Mouse (Mus musculus) embryonic fibroblast, embryonic 13.5 days (primary cell): Measurements from ENCODE around the gene Nipa2.

Experiments
- CTCF ChIP-seq: IDR thresholded peaks from 2 replicates; pipeline ENCODE4 v1.5.1; 2011; ENCODE audit warnings: mild to moderate bottlenecking, control low read depth, low read length, moderate library complexity, borderline replicate concordance; ENCODE audit not compliant: insufficient read depth
- POLR2A ChIP-seq: IDR thresholded peaks from 2 replicates; pipeline ENCODE4 v1.6.1; 2011; ENCODE audit warnings: low read depth, mild to moderate bottlenecking, control low read depth, low read length, moderate library complexity

DNA sequence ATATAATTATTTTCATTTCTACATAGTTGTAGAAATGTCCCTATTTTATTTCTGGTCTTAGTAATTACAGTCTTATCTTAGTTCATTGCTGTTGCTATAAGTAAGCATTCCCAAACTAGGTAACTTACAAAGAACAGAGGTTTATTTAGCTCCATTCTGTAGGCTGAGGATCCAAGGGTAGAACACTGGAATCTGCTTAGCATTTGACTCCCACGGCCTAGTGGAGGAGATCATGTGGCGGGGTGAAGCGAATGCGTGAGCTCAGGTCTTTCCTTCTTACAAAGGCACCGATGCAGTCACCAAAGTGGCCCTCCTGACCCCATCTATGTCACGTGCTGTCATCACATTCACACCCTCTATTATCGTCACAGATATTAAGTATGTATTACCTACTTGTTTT lies 29.6 kb upstream of the Nipa2 start:
- TF ChIP-seq CTCF: no peak
- no peak for TF ChIP-seq POLR2A
